Mouse (Mus musculus) kidney, postnatal 14 days (tissue): ENCODE measurements around the gene Map6.
A peak's percentile ranks its signal among the peaks of the same experiment; 100 is the strongest.
"Not testable (repeated sequence)": the region's sequence is repeated elsewhere in the genome, so short reads cannot be mapped to it uniquely, and the experiment has no call there.

ENCODE experiments used
- DNase-seq: peaks from one replicate; pipeline ENCODE4 v3.0.0; 2022; ENCODE audit warnings: mixed read lengths

The Map6 gene

DNA sequence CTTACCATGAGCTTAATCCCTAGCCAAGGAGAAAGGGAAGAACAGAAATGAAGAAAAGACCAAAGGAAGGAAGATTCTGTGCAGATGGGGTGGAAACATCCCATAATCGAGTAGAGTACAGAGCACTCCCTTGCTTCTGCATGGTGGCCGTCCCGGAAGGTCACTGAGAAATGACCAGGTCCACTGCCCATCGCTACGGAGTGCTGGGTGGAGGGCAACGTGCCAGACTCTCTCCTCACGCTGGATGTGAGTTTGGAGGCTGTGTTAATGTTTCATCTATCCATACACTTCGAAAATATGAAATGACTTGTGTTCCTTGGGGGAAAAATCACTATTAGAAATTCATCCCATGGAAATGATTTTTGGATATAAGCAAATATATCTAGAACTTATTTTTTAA is 91.1 kb downstream of the Map6 start:
- peak; percentile 59 for DNase-seq

DNA sequence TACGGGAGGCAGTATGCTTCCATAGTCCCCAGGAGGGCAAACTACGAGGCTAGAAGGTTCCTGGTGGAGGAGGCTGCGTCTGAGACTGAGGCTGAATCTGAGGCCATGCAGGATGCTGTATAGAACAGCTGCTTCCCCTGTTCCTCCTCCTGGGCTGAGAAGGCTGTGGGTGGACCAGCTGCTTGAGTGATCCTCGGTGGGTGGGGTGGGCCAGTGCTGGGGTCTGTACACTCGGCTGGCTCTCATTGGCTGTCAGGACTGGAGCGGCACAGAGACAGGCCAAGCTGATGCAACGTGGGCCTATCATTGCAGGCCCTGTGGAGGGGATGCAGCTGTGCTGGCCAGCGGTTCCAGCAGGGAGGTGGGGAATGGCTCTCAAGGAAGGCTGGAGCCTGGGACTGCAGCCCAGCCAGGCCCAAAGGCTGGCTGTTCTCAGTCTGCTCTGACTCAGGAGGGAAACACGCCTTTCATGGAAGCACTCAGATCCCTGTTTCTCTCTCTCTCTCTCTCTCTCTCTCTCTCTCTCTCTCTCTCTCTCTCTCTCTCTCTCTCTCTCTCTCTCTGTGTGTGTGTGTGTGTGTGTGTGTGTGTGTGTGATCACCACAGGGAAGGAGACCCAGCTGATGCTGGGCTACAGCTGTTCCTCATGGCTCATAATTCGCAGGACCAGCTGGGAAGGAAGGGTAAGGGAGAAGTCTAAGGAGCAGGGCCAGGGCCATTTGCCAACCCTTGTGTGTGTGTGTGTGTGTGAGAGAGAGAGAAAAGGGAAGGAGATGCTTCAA is 93.0 kb downstream of the Map6 start:
- peak; percentile 90 for DNase-seq

DNA sequence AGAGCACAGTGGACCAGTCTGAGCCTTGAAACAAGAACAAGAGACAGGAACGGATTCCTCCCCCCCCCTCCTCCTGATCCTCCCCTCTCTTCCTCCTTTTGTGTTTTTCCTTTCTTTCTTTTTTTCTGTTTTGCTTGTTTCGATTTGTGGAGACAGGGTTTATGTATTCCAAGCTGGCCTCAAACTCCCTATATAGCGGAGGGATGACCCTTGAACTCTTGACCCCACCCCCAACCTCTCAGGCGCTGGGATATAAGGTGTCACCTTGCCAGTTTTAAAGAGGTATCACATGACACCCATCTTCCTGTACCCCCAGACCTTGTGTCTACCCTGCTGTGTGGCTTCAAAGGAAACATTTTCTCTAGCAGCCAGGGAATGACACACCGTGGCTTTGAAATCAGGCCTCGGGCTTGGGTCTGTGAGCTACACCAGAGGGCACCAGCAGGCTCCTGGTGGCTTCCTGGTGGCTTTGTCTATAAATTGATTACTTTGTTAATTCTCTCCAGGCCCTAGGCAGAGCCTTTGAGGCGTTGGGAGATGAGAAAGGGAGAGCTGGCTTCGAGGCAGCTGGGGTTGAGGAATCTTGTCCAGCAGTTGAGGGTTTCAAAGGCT is 93.7 kb downstream of the Map6 start:
- DNase-seq = no peak

DNA sequence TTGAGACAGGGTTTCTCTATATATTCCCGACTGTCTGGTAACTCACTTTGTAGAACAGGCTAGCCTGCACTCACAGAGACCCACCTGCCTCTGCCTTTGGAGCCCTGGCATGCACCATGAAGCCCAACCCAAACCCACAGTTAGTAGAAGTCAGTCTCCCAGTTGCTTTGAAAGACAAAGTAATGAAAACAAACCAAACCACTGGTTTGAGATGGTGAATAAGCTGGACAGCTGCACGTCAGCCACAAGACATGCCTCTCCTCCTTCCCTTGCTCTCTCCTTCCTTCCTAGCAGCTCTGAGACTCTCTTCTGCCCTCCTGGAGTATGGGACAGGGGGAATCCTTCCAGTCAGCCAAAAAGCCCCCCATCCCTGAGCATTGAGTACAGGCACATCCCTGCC is 94.9 kb downstream of the Map6 start:
- DNase-seq = no peak

DNA sequence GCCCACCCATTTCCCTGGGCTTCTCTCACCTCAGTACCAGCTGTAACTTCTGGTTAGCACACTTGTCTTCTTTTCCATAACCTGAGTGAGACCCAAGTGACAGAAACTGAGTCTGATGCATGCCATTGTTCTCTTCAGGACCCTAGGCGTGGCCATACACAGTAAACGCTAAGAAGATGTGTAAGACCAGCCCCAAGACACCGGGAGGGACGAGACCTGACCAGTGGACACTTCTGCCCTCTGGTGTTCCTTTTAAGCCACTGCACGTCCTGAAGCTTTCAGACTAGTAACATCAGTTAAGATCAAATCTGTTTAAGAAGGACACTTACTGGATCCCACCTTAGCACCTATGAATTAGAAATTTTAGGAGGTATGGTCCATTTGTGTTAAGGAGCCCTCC is 97.8 kb downstream of the Map6 start:
- DNase-seq = peak; percentile 85

DNA sequence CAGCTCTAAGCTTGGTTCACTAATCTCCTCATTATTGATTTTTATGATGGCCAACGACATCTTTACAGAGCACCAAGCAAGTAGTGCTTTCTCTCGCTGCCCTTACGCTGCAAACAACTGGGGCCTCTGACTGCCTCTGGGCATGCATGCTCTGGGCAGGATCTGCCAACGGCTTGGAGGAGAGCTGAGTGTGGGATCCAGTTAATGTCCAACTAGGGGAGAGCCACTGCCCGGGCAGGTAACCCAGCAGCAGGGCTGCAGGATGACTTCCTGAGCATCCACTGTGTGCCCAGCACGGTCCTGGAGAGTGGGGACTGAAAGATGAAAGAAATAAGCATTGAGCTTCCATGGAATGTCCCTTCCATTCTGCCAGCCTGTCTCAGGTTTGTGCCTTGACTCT is 99.5 kb downstream of the Map6 start:
- DNase-seq = peak; percentile 51

DNA sequence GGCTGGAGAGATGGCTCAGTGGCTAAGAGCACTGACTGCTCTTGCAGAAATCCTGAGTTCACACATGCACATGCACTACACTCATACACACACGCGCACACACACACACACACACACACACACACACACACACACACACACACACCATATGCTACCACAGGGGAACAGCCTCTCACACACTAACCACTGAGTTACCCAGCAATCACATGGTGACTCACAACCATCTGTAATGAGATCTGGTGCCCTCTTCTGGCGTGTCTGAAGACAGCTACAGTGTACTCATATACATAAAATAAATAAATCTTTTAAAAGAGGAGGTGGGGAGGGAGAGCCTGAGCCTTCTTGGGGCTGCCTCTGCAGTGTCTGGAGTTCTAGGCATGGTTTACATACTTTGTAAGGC is 107.1 kb downstream of the Map6 start:
- not testable (repeated sequence) for DNase-seq

DNA sequence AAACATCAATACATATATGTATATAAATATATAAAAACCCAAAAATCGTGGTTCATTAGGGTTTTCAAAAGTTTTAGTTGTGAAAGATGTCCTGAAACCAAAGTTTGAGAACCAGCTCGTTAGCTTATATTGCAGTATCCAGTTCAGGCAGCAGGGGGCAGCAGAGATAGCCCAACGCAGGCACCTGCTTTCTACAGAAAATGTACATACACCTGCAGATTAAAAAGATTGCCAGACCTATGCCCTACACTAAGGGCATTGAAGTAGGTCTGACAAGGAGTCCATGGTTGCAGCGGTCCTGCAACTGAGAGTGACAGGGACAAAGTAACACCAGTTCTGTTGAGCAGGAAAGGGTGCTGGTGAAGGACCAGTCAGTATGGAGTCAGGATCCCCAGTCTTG is 108.2 kb downstream of the Map6 start:
- peak; percentile 82 for DNase-seq

DNA sequence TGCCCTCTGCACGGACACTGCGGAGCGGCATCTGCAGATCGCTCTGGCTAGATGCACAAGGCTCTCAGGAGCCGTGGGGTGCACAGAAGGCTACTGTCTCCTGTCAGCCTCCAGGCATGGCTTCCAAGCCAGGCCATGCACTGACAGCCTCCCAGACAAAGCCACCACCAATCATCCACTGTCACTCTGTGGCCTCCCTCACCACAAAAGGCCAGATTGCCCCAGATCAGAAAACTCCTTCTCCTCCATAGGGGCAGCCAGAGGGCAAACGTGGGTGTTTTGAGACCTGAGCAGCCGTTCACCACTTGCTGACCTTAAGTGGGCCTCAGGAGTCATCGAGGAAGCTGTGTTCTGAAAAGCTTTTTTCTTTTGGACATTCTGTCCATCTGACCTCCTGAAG is 111.6 kb downstream of the Map6 start:
- no peak for DNase-seq

DNA sequence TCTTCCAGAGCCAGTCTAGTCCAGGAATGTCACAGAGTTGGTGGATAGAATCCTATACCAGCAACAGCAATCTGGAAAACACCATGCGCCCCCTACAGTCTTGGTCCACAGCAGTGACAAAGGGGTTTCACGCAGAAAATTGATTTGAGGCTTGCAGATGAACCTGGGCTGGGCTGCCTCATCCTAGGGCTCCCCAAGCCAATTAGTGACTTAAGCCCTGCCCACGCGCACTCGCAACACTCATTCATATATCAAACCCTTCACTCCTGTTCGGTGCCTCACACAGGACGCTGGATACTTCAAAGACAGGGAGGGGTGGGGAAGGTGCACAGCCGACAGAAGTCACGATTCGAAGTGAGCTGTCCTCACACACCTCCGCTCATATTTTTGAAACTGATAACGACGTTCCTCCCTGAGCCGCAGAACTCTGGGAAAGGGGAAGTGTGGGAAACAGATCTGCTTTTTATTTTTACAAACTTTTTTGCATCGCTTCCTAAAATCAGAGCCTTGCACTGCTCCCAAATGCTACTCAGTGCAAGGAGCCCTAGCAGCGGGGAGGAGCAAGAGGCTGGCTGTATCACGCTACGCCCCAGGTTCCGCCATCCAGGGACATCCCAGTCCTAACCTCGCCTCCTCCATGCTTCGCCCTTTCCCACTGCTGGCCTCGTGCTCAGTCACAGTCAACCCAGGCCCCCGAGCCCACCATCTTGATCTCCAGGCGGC is 113.4 kb downstream of the Map6 start:
- peak; percentile 27 for DNase-seq

DNA sequence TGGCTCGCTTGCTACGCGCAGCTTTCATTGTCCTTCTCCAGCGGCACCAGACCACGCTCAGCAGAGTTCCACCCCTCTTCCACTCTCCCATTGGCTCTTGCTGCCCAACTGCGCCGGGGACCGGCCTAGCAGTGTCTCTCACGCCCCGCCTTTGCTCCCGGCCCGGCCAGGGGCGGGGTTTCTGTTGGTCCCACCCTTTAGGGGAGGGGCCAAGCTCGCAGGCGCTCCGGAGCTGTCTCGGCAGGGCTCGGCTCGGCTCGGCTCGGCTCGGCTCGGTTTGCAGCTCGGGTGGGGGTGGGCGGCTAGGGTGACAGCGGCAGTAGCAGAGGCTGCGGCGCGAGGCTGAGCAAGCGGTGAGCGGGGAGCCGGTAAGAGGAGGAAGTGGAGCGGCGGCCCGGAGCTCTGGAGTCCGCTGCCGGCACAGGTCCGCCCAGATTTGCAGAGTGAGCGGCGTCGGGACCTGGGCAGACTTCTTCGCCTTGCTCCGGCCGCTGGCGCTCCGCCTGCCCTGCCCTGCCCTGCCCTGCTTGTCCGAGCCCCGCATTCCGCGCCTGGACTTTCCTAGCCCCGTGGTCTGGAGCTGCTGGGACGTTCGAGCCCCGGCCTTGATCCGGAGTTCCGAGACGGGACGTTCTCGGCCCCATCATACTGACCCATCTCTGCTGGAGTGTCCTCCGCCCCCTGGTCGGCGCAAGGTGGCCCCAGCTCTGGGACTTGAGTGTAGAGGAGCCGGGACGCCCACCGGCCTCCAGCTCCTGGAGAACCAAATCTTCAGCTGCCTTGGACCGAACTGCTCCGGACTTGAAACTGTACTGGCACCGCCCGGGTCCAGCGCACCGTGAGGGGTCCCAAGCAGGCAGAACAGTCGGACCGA is 114.2 kb downstream of the Map6 start, which contains the start of gene Gdpd5:
Gene Gdpd5 (plus strand): TSS at position 201 of the 874 bp plus-strand sequence.
- peak; percentile 99 for DNase-seq

DNA sequence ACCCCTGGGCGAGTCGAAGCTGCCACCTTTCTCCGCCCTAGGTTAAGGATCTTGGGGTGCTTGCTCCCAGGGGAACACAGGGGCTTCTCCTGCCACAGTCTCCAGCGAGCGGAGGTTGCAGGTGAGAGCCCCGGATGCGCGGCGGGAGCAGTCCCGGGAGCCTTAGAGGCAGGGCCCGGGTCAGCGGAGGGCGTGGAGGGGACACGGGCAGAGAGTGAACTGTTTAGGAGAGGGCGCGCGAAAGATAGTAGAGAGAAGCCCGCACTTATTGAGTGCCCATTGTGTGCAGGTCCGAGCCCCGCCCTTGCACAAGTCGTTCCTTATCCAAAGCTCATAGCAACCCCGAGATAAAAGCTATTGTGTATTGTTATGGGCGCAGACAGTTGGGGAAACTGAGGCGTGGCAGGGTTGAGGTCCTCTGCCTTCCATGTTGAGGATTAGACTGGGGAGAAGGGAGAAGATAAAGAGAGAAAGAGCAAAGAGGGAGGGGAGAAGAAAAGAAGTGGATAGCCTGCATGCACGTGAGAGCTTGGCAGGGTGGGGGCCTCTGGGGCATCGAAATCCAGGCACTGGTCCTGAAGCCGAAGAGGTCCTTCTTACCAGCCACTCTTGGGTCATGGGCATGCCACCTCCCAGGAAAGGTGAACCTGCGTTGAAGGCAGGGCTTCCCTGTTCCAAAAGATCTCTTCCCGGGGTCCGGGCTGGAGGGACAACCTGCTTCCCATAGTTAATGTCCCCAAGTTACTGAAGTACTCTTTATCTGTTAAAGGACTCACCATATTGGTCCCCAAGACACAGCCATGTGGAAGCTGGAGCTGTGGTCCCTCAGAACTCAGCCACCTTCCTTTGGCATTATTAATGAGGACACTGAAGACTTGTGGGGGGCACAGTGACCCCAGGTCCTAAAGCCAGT is 115.1 kb downstream of the Map6 start:
- peak; percentile 23 for DNase-seq

DNA sequence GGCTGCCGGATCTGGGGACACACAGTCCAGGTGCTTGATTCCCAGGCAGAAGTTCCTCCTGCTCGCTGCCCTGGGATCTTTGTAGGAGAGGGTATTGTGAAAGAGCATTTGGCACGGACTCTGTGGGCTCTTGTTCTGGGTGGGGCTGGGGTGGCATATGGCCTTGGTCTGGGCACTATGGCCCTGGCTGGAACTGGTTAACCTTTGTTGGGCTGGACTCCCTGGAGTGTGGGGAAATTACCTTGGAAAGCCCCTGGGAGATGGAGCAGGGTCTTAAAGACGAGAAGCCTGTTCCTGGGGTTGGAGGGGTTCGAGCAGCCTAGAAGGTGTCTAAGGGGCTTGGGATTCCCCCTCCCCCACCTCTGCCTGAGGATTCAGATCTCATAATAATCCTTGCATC is 116.0 kb downstream of the Map6 start:
- DNase-seq = no peak

DNA sequence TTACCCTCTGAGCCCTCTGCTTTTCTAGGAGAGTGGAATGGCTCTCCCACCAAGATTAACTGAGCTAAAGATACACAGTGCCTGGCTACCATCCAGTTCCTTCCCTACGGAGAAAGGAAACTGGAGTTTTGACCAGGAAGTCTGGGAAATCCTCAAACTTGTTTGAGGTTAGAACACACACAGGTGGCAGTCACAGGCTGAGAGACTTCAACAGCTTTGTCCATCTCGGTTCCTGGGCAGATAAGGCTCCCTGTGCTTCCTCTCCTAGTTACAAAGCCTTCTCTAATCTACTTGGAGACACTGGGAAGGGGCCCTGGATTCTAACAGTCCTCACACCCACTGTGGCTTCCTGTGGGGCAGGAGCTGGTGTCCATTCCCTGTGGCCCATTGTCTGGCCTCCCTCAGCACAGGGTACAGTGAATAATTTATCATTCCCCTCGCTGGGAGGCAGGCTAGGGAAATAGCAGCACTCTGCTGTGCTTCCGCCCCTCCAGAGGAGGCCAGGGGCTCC is 116.9 kb downstream of the Map6 start:
- DNase-seq = peak; percentile 75

DNA sequence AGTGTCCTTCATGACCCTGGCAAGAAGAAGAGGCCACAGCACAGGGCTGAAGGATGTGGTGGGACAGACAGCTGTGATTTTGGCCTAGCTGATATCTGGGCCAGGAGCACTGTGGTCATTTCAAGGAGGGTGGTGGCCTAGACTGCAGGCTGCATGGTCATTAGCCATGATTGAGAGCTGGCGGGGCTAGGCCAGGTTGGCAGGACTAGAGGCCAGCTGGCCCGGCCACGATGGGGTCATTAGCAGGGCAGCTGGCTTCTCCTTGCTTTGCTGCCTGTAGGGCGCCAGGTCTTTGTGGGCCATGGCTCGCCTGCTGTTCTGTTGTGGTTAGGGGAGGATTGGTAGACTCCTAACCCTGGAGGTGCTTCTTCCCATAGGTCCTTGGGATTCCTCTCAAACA is 118.8 kb downstream of the Map6 start:
- no peak for DNase-seq
